Mouse (Mus musculus): ENCODE measurements at regions not wholly inside any gene's neighbourhood (a gene's known extent, or its start where the extent isn't known, plus 50 kb on each side); places are given as distances from the start of the nearest gene placed in this dataset.

GRCm38 (mm10) chr1:151263372-151263771, 53.4 kb downstream of the Gm47996 start:
- DNase-seq (ENCODE audit: low read depth): no peak

GRCm38 (mm10) chr1:151263830-151264229, 53.9 kb downstream of the Gm47996 start:
- no peak for DNase-seq (ENCODE audit: low read depth)

GRCm38 (mm10) chr1:151264789-151265188, 54.9 kb downstream of the Gm47996 start:
- no peak for DNase-seq (ENCODE audit: low read depth)

- DNase-seq (ENCODE audit: low read depth): no peak
Observed at GRCm38 (mm10) chr1:151265590-151265989, 55.7 kb downstream of the Gm47996 start.

GRCm38 (mm10) chr1:151266703-151267102, 56.8 kb downstream of the Gm47996 start:
- DNase-seq (ENCODE audit: low read depth): no peak

GRCm38 (mm10) chr1:151270691-151271090, 60.8 kb downstream of the Gm47996 start:
- DNase-seq (ENCODE audit: low read depth): peak; percentile 18

GRCm38 (mm10) chr1:151274306-151274705, 64.4 kb downstream of the Gm47996 start:
- DNase-seq (ENCODE audit: low read depth): no peak

- no peak for DNase-seq (ENCODE audit: low read depth)
Observed at GRCm38 (mm10) chr1:151275581-151275980, 65.7 kb downstream of the Gm47996 start.

- no peak for DNase-seq (ENCODE audit: low read depth)
Observed at GRCm38 (mm10) chr1:151279955-151280354, 64.3 kb upstream of the Ivns1abp start.

- no peak for DNase-seq (ENCODE audit: low read depth)
Observed at GRCm38 (mm10) chr1:151285045-151285444, 59.2 kb upstream of the Ivns1abp start.

GRCm38 (mm10) chr1:151287451-151287850, 56.8 kb upstream of the Ivns1abp start:
- peak; percentile 55 for DNase-seq (ENCODE audit: low read depth)

GRCm38 (mm10) chr1:151289061-151289460, 55.2 kb upstream of the Ivns1abp start:
- no peak for DNase-seq (ENCODE audit: low read depth)

- DNase-seq (ENCODE audit: low read depth): no peak
Observed at GRCm38 (mm10) chr1:151289493-151290258, 54.6 kb upstream of the Ivns1abp start.

- no peak for DNase-seq (ENCODE audit: low read depth)
Observed at GRCm38 (mm10) chr1:151293311-151294050, 50.8 kb upstream of the Ivns1abp start.

All from induced T-regulatory cell, adult 2 months (primary cell).